Mouse (Mus musculus): ENCODE results near the gene Gm17332.
"Not testable (repeated sequence)": the region's sequence is repeated elsewhere in the genome, so short reads cannot be mapped to it uniquely, and the experiment has no call there.

Gm17332 gene

GRCm38 (mm10) chr11:31182362-31182761 lies at the start of gene Gm17332:
Gene Gm17332 (minus strand): TSS chr11:31182462.
- DNase-seq: no peak

GRCm38 (mm10) chr11:31229966-31230365 lies 47.7 kb upstream of the Gm17332 start:
- DNase-seq: no peak

DNA sequence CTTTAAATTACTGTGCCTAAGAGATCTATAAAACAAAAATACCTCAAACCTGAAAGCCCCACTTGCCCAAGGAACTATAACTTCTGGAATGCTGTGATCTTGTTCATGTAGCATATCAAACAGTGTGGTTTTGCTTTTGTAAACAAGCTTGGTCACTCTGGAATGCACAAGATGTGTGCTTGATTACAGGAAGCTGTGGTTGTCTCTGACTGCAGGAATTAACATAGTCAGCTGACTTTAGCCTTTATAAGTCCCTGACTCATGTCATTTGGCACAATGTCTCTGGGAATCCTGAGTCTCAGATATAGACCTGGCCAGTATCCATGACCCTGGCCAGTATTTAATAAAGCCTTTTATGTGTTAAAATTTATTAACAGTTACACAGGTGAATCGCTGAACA lies 43.1 kb upstream of the Gm17332 start:
- DNase-seq: no peak

- DNase-seq: no peak
Observed at GRCm38 (mm10) chr11:31218009-31218408, 35.7 kb upstream of the Gm17332 start.

GRCm38 (mm10) chr11:31195621-31196363 lies 13.5 kb upstream of the Gm17332 start:
- no peak for DNase-seq

DNA sequence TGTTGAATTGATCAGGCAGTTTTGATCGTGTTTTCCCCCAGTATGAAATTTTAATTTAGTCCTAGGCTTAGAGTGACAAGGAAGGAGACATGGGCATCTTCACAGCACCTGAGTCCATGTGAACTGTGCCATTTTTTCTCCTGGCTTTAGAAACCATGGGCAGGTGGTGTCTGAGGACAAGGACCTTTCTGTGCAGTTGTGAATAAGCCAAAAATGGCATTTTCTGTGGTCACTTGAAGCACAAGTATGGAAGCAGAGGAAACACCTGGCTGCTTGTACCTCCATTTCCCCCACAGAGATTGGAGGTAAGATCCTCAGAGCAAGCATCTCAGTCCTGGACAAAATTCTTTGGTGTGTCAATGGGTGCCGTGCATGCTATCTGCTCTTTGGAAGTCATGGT lies 12.5 kb upstream of the Gm17332 start:
- no peak for DNase-seq

GRCm38 (mm10) chr11:31170052-31170646 lies 12.1 kb downstream of the Gm17332 start:
- DNase-seq: no peak

- no peak for DNase-seq
Observed at GRCm38 (mm10) chr11:31169161-31170051, 12.9 kb downstream of the Gm17332 start.

DNA sequence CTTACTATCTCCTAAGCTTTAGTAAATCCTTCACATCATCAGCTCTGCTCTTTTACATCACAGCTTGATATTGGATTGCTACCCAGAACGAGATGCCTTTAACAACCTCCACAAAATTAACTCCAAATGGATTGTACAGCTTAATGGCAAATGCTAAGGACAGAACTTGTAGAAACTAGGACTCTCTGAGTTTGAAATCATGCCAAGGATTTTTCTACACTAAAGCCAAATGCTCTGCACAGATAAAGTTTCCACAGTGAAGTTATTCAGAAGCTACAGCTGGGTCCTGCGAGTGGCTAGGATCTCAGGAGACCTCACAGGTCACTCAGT lies 13.5 kb downstream of the Gm17332 start:
- DNase-seq: no peak

DNA sequence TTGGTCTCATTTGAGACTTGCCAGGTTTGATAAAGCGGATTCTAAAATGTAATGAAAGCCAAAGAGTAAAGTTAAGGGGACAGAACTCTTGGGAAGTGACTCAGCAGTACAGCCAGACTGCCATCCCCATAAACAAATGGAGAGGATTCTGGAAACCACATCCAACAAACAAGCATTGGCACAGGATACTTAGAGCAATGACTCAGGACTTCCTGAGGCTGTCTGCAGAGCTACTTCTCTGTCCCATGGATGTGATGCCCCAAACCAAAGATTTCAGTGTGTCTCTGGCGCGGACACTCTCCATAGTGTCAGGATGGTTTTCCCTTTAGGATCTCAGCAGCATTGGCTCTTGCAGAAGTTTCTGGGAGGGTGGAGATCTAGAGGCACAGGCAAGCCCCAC lies 25.2 kb downstream of the Gm17332 start:
- DNase-seq: no peak

GRCm38 (mm10) chr11:31138394-31138793 lies 43.9 kb downstream of the Gm17332 start:
- not testable (repeated sequence) for DNase-seq

- not testable (repeated sequence) for DNase-seq
Observed at GRCm38 (mm10) chr11:31134824-31135223, 47.4 kb downstream of the Gm17332 start.

GRCm38 (mm10) chr11:31133726-31134125 lies 48.5 kb downstream of the Gm17332 start:
- DNase-seq: not testable (repeated sequence)

All from thymus, postnatal 14 days (tissue).